Mouse (Mus musculus) urinary bladder, adult 2 months (tissue): ENCODE results near the gene Exoc1. TPM values are rescaled to one million over a fixed set of nuclear protein-coding genes. Genes with fewer than 3 reads are reported as not detected.

ENCODE experiments used
- DNase-seq: peaks from one replicate; pipeline ENCODE4 v3.0.0; 2022; ENCODE audit warnings: low spot score
- polyA plus RNA-seq: library from polyadenylated mRNA; depleted of rRNA; stranded (reverse); fragments of >200 nt; gene quantifications from 2 replicates; pipeline ENCODE4 v1.2.3, GENCODE M21; 2012; rRNA removed

Gene Exoc1
- polyA plus RNA-seq: 54.8 and 62.0 TPM in 2 replicates

- DNase-seq: peak; percentile 84
Observed at GRCm38 (mm10) chr5:76529040-76529703, at the start of gene Exoc1. Gene Exoc1 (plus strand): TSS chr5:76529311.

GRCm38 (mm10) chr5:76483811-76484210 lies 45.3 kb upstream of the Exoc1 start, which contains the start of gene Gm7271:
Gene Gm7271 (plus strand): TSS chr5:76484040.
- DNase-seq: no peak

- no peak for DNase-seq
Observed at GRCm38 (mm10) chr5:76495126-76495525, 34.0 kb upstream of the Exoc1 start.

GRCm38 (mm10) chr5:76522446-76522845 lies 6.7 kb upstream of the Exoc1 start:
- no peak for DNase-seq

- DNase-seq: no peak
Observed at GRCm38 (mm10) chr5:76524623-76525022, 4.5 kb upstream of the Exoc1 start.

GRCm38 (mm10) chr5:76525066-76525465 lies 4.0 kb upstream of the Exoc1 start:
- no peak for DNase-seq

GRCm38 (mm10) chr5:76525829-76526228 lies 3.3 kb upstream of the Exoc1 start:
- DNase-seq: no peak

- no peak for DNase-seq
Observed at GRCm38 (mm10) chr5:76529704-76530066, 574 bp downstream of the Exoc1 start.

GRCm38 (mm10) chr5:76533186-76533585 lies 4.1 kb downstream of the Exoc1 start:
- no peak for DNase-seq

GRCm38 (mm10) chr5:76536231-76536630 lies 7.1 kb downstream of the Exoc1 start:
- no peak for DNase-seq

GRCm38 (mm10) chr5:76537578-76537977 lies 8.5 kb downstream of the Exoc1 start:
- DNase-seq: no peak

GRCm38 (mm10) chr5:76540181-76540580 lies 11.1 kb downstream of the Exoc1 start:
- DNase-seq: no peak

GRCm38 (mm10) chr5:76540842-76541241 lies 11.7 kb downstream of the Exoc1 start:
- no peak for DNase-seq

- DNase-seq: no peak
Observed at GRCm38 (mm10) chr5:76543200-76543599, 14.1 kb downstream of the Exoc1 start.

GRCm38 (mm10) chr5:76550426-76550825 lies 21.3 kb downstream of the Exoc1 start:
- DNase-seq: no peak

- DNase-seq: no peak
Observed at GRCm38 (mm10) chr5:76565321-76565720, 36.2 kb downstream of the Exoc1 start.

- no peak for DNase-seq
Observed at GRCm38 (mm10) chr5:76574251-76574650, 45.1 kb downstream of the Exoc1 start.

GRCm38 (mm10) chr5:76577026-76577425 lies 47.9 kb downstream of the Exoc1 start:
- DNase-seq: no peak

GRCm38 (mm10) chr5:76585378-76585777 lies 56.3 kb downstream of the Exoc1 start:
- no peak for DNase-seq

- DNase-seq: peak; percentile 81
Observed at GRCm38 (mm10) chr5:76588551-76589283, 59.6 kb downstream of the Exoc1 start, which contains the start of gene Cep135. Gene Cep135 (plus strand): TSS chr5:76588698.

- no peak for DNase-seq
Observed at GRCm38 (mm10) chr5:76589311-76589710, 60.2 kb downstream of the Exoc1 start.

GRCm38 (mm10) chr5:76590009-76590408 lies 60.9 kb downstream of the Exoc1 start:
- no peak for DNase-seq

- no peak for DNase-seq
Observed at GRCm38 (mm10) chr5:76591885-76592284, 62.8 kb downstream of the Exoc1 start.
